Mouse (Mus musculus): ENCODE measurements around the gene Slc51b. TPM values are rescaled to one million over a fixed set of nuclear protein-coding genes. Genes with fewer than 3 reads are reported as not detected.

Slc51b gene
- polyA plus RNA-seq, 1 experiment from 2014 or later: not detected

- Histone ChIP-seq H3K4me2 (ENCODE audit: low read length) (no peak overlapping the region), H3K36me3 (ENCODE audit: control insufficient read depth, insufficient read depth, low read length) (peaks cover 37% of the 10 kb centered on the region), H3K27me3 (replicated peaks; ENCODE audit: control insufficient read depth, insufficient read depth, low read length) (no peaks in the 10 kb centered on the region), H3K9me3 (ENCODE audit: control insufficient read depth, low read length) (no peaks in the 10 kb centered on the region), H3K4me1 (ENCODE audit: control insufficient read depth, insufficient read depth, low read depth, low read length) (no peaks in the 10 kb centered on the region), H3K4me3 (ENCODE audit: low read length) (no peak overlapping the region), H3K9ac (ENCODE audit: low read depth, low read length) (no peak overlapping the region), H3K27ac (ENCODE audit: low read depth, low read length) (no peak overlapping the region)
- WGBS: 93% methylated on average over 4 of the region's 4 CpGs
- no peak for ATAC-seq
Observed at GRCm38 (mm10) chr9:65444692-65445091, 21.9 kb upstream of the Slc51b start.

GRCm38 (mm10) chr9:65435671-65436301 is 13.0 kb upstream of the Slc51b start, which contains the start of gene Mtfmt:
Mtfmt (plus strand) TSS chr9:65435782.
- ATAC-seq: peak; percentile 94
- peak within 1 kb of the TSS; percentile 61 for H3K4me2 ChIP-seq (ENCODE audit: low read length)
- no peaks in the 10 kb centered on the region for H3K27me3 ChIP-seq (replicated peaks; ENCODE audit: control insufficient read depth, insufficient read depth, low read length)
- WGBS: under 1% methylated on average over 51 of the region's 54 CpGs
- H3K4me1 ChIP-seq (ENCODE audit: control insufficient read depth, insufficient read depth, low read depth, low read length): peaks cover 8% of the 10 kb centered on the region
- H3K4me3 ChIP-seq (ENCODE audit: low read length): peak within 1 kb of the TSS; percentile 93
- H3K27ac ChIP-seq (ENCODE audit: low read depth, low read length): peak within 1 kb of the TSS; percentile 57
- no peaks in the 10 kb centered on the region for H3K9me3 ChIP-seq (ENCODE audit: control insufficient read depth, low read length)
- peak within 1 kb of the TSS; percentile 92 for H3K9ac ChIP-seq (ENCODE audit: low read depth, low read length)
- peaks cover 6% of the 10 kb centered on the region; the same call in 1 of the 2 replicates for H3K36me3 ChIP-seq (ENCODE audit: control insufficient read depth, insufficient read depth, low read length)

- 69% methylated on average over 4 of the region's 4 CpGs for WGBS
- peak overlapping the region; percentile 93 for H3K4me3 ChIP-seq (ENCODE audit: low read length)
Observed at GRCm38 (mm10) chr9:65435211-65435610, 12.5 kb upstream of the Slc51b start.

GRCm38 (mm10) chr9:65434140-65434539 is 11.4 kb upstream of the Slc51b start:
- WGBS: 67% methylated on average over 5 of the region's 5 CpGs
- H3K4me1 ChIP-seq (ENCODE audit: control insufficient read depth, insufficient read depth, low read depth, low read length): peaks cover 8% of the 10 kb centered on the region
- no peaks in the 10 kb centered on the region for H3K27me3 ChIP-seq (replicated peaks; ENCODE audit: control insufficient read depth, insufficient read depth, low read length)
- no peak for ATAC-seq
- H3K36me3 ChIP-seq (ENCODE audit: control insufficient read depth, insufficient read depth, low read length): no peaks in the 10 kb centered on the region
- H3K27ac ChIP-seq (ENCODE audit: low read depth, low read length): no peak overlapping the region
- H3K4me2 ChIP-seq (ENCODE audit: low read length): no peak overlapping the region
- no peaks in the 10 kb centered on the region for H3K9me3 ChIP-seq (ENCODE audit: control insufficient read depth, low read length)
- no peak overlapping the region for H3K9ac ChIP-seq (ENCODE audit: low read depth, low read length)
- H3K4me3 ChIP-seq (ENCODE audit: low read length): no peak overlapping the region

More at GRCm38 (mm10) chr9:65435211-65435610, 12.5 kb upstream of the Slc51b start:
- Histone ChIP-seq H3K9me3 (ENCODE audit: control insufficient read depth, low read length) (no peaks in the 10 kb centered on the region), H3K27me3 (replicated peaks; ENCODE audit: control insufficient read depth, insufficient read depth, low read length) (no peaks in the 10 kb centered on the region), H3K4me2 (ENCODE audit: low read length) (no peak overlapping the region), H3K36me3 (ENCODE audit: control insufficient read depth, insufficient read depth, low read length) (no peaks in the 10 kb centered on the region), H3K9ac (ENCODE audit: low read depth, low read length) (no peak overlapping the region), H3K27ac (ENCODE audit: low read depth, low read length) (no peak overlapping the region), H3K4me1 (ENCODE audit: control insufficient read depth, insufficient read depth, low read depth, low read length) (peaks cover 8% of the 10 kb centered on the region)
- ATAC-seq: no peak

- WGBS: 0% methylated on average over 3 of the region's 3 CpGs
- Histone ChIP-seq H3K9ac (ENCODE audit: low read depth, low read length) (no peak overlapping the region), H3K27ac (ENCODE audit: low read depth, low read length) (no peak overlapping the region), H3K27me3 (replicated peaks; ENCODE audit: control insufficient read depth, insufficient read depth, low read length) (no peaks in the 10 kb centered on the region), H3K4me3 (ENCODE audit: low read length) (no peak overlapping the region), H3K9me3 (ENCODE audit: control insufficient read depth, low read length) (no peaks in the 10 kb centered on the region), H3K4me1 (ENCODE audit: control insufficient read depth, insufficient read depth, low read depth, low read length) (peaks cover 8% of the 10 kb centered on the region), H3K4me2 (ENCODE audit: low read length) (no peak overlapping the region), H3K36me3 (ENCODE audit: control insufficient read depth, insufficient read depth, low read length) (no peaks in the 10 kb centered on the region)
- ATAC-seq: peak; percentile 62; the same call in 1 of the 2 replicates
Observed at GRCm38 (mm10) chr9:65432236-65432635, 9.5 kb upstream of the Slc51b start.

GRCm38 (mm10) chr9:65430921-65431320 is 8.2 kb upstream of the Slc51b start:
- Histone ChIP-seq H3K27me3 (replicated peaks; ENCODE audit: control insufficient read depth, insufficient read depth, low read length) (no peaks in the 10 kb centered on the region), H3K4me2 (ENCODE audit: low read length) (no peak overlapping the region), H3K9me3 (ENCODE audit: control insufficient read depth, low read length) (no peaks in the 10 kb centered on the region), H3K36me3 (ENCODE audit: control insufficient read depth, insufficient read depth, low read length) (no peaks in the 10 kb centered on the region), H3K4me1 (ENCODE audit: control insufficient read depth, insufficient read depth, low read depth, low read length) (no peaks in the 10 kb centered on the region), H3K27ac (ENCODE audit: low read depth, low read length) (no peak overlapping the region), H3K9ac (ENCODE audit: low read depth, low read length) (no peak overlapping the region), H3K4me3 (ENCODE audit: low read length) (no peak overlapping the region)
- WGBS: 88% methylated on average over 5 of the region's 5 CpGs
- ATAC-seq: no peak

GRCm38 (mm10) chr9:65430401-65430800 is 7.6 kb upstream of the Slc51b start:
- H3K9me3 ChIP-seq (ENCODE audit: control insufficient read depth, low read length): no peaks in the 10 kb centered on the region
- H3K9ac ChIP-seq (ENCODE audit: low read depth, low read length): no peak overlapping the region
- no peaks in the 10 kb centered on the region for H3K4me1 ChIP-seq (ENCODE audit: control insufficient read depth, insufficient read depth, low read depth, low read length)
- H3K4me3 ChIP-seq (ENCODE audit: low read length): no peak overlapping the region
- no peak overlapping the region for H3K27ac ChIP-seq (ENCODE audit: low read depth, low read length)
- no peak for ATAC-seq
- H3K4me2 ChIP-seq (ENCODE audit: low read length): no peak overlapping the region
- no peaks in the 10 kb centered on the region for H3K27me3 ChIP-seq (replicated peaks; ENCODE audit: control insufficient read depth, insufficient read depth, low read length)
- H3K36me3 ChIP-seq (ENCODE audit: control insufficient read depth, insufficient read depth, low read length): no peaks in the 10 kb centered on the region

GRCm38 (mm10) chr9:65428003-65428402 is 5.2 kb upstream of the Slc51b start:
- H3K27me3 ChIP-seq (replicated peaks; ENCODE audit: control insufficient read depth, insufficient read depth, low read length): no peaks in the 10 kb centered on the region
- H3K4me1 ChIP-seq (ENCODE audit: control insufficient read depth, insufficient read depth, low read depth, low read length): no peaks in the 10 kb centered on the region
- no peak overlapping the region for H3K4me3 ChIP-seq (ENCODE audit: low read length)
- H3K9ac ChIP-seq (ENCODE audit: low read depth, low read length): no peak overlapping the region
- no peak for ATAC-seq
- H3K36me3 ChIP-seq (ENCODE audit: control insufficient read depth, insufficient read depth, low read length): no peaks in the 10 kb centered on the region
- H3K27ac ChIP-seq (ENCODE audit: low read depth, low read length): no peak overlapping the region
- 90% methylated on average over 5 of the region's 5 CpGs for WGBS
- no peaks in the 10 kb centered on the region for H3K9me3 ChIP-seq (ENCODE audit: control insufficient read depth, low read length)
- H3K4me2 ChIP-seq (ENCODE audit: low read length): no peak overlapping the region

GRCm38 (mm10) chr9:65427511-65427910 is 4.8 kb upstream of the Slc51b start:
- H3K4me3 ChIP-seq (ENCODE audit: low read length): no peak overlapping the region
- no peak overlapping the region for H3K9ac ChIP-seq (ENCODE audit: low read depth, low read length)
- ATAC-seq: no peak
- no peaks in the 10 kb centered on the region for H3K4me1 ChIP-seq (ENCODE audit: control insufficient read depth, insufficient read depth, low read depth, low read length)
- H3K4me2 ChIP-seq (ENCODE audit: low read length): no peak overlapping the region
- no peaks in the 10 kb centered on the region for H3K9me3 ChIP-seq (ENCODE audit: control insufficient read depth, low read length)
- H3K27me3 ChIP-seq (replicated peaks; ENCODE audit: control insufficient read depth, insufficient read depth, low read length): no peaks in the 10 kb centered on the region
- 66% methylated on average over 2 of the region's 2 CpGs for WGBS
- H3K36me3 ChIP-seq (ENCODE audit: control insufficient read depth, insufficient read depth, low read length): no peaks in the 10 kb centered on the region
- H3K27ac ChIP-seq (ENCODE audit: low read depth, low read length): no peak overlapping the region
